Mouse (Mus musculus): ENCODE measurements around the gene 1700017N19Rik.

GRCm38 (mm10) chr10:100575294-100575693 is 15.0 kb upstream of the 1700017N19Rik start:
- no peak for TF ChIP-seq BHLHE40 (IDR thresholded peaks at IDR 0.05; ENCODE audit: low read depth, low read length)
- TF ChIP-seq KAT2A (IDR thresholded peaks at IDR 0.05; ENCODE audit: insufficient replicate concordance, low read length) = no peak
